Mouse (Mus musculus): ENCODE data around the gene Vmn1r204.

- no peak for TF ChIP-seq TAL1 (IDR thresholded peaks at IDR 0.05; ENCODE audit: low read length)
- TF ChIP-seq GATA1 (IDR thresholded peaks at IDR 0.05; ENCODE audit: low read length) = no peak
These were observed 47.7 kb upstream of the Vmn1r204 start, which contains the start of gene Vmn1r202 for GRCm38 (mm10) chr13:22505281-22505680.

Data from erythroblast, embryonic 14.5 days (primary cell).